Mouse (Mus musculus) ES-E14 (cell line): ENCODE results near the gene Tysnd1.

Experiments
- HCFC1 ChIP-seq: IDR thresholded peaks from 2 replicates; pipeline ENCODE4 v1.6.1; 2012; ENCODE audit warnings: low read length, inconsistent platforms, borderline replicate concordance; ENCODE audit not compliant: insufficient read depth
- MAFK ChIP-seq: IDR thresholded peaks from 2 replicates; pipeline ENCODE4 v1.6.1; 2014; ENCODE audit warnings: mild to moderate bottlenecking, low read depth, low read length, inconsistent platforms; ENCODE audit not compliant: insufficient read depth

DNA sequence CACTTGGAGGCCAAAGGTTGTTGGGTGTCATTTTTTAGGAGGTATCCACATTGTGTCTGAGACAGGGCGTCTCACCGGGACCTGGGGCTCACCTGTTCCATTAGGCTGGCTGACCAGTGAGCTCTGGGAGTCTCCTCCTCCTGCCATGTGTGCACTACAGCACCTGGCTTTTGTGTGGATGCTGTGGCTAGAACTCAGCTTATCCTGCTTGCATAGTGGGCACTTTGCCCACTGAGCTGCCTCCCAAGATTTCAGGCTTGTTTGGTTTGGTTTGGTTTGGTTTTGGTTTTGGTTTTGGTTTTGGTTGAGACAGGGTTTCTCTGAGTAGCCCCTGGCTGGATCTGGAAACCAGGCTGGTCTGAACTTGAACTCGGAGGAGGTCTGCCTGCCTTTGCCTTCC, 26.9 kb downstream of the Tysnd1 start:
- no peak for TF ChIP-seq MAFK
- TF ChIP-seq HCFC1: no peak
